Mouse (Mus musculus) T-helper 2 cell (primary cell): ENCODE data around the gene Fbxl18.

Experiments
- in situ Hi-C: fragments of 300-600 bp; cut with MboI, MseI; formaldehyde crosslinking; loops from one replicate; pipeline ENCODE4 v1.15.1; 2025; ENCODE audit warnings: high pct_unique_total_duplicates

Gene Fbxl18

GRCm38 (mm10) chr5:142900651-142901050 lies 5.4 kb upstream of the Fbxl18 start:
- in situ Hi-C loops = no loop called here

GRCm38 (mm10) chr5:142899932-142900533 lies 4.8 kb upstream of the Fbxl18 start:
- in situ Hi-C loops = no loop called here

GRCm38 (mm10) chr5:142899057-142899601 lies 3.9 kb upstream of the Fbxl18 start:
- in situ Hi-C loops = no loop called here

GRCm38 (mm10) chr5:142898316-142898715 lies 3.1 kb upstream of the Fbxl18 start:
- in situ Hi-C loops = no loop called here

GRCm38 (mm10) chr5:142897568-142898248 lies 2.5 kb upstream of the Fbxl18 start:
- in situ Hi-C loops = no loop called here

GRCm38 (mm10) chr5:142896713-142897112 lies 1.5 kb upstream of the Fbxl18 start:
- in situ Hi-C loops = no loop called here

- in situ Hi-C loops = no loop called here
Measured at GRCm38 (mm10) chr5:142896192-142896591, 971 bp upstream of the Fbxl18 start.

- in situ Hi-C loops = no loop called here
Measured at GRCm38 (mm10) chr5:142891396-142891795, 3.8 kb downstream of the Fbxl18 start.

GRCm38 (mm10) chr5:142887533-142887932 lies 7.7 kb downstream of the Fbxl18 start:
- in situ Hi-C loops = loop anchor here (10.0 kb wide), 1 partner anchor 47 kb away; no protein-coding TSS in a partner anchor

- in situ Hi-C loops = loop anchor here (10.0 kb wide), 1 partner anchor 48 kb away; no protein-coding TSS in a partner anchor
Measured at GRCm38 (mm10) chr5:142886761-142887160, 8.5 kb downstream of the Fbxl18 start.

- in situ Hi-C loops = loop anchor here (10.0 kb wide), 1 partner anchor 49 kb away; no protein-coding TSS in a partner anchor
Measured at GRCm38 (mm10) chr5:142886181-142886580, 9.0 kb downstream of the Fbxl18 start.

GRCm38 (mm10) chr5:142882471-142882870 lies 12.8 kb downstream of the Fbxl18 start:
- in situ Hi-C loops = loop anchor here (5.0 to 10.0 kb wide), 2 partner anchors 52 to 100 kb away; no protein-coding TSS in a partner anchor

- in situ Hi-C loops = loop anchor here (5.0 to 10.0 kb wide), 2 partner anchors 53 to 100 kb away; no protein-coding TSS in a partner anchor
Measured at GRCm38 (mm10) chr5:142881936-142882335, 13.3 kb downstream of the Fbxl18 start.

GRCm38 (mm10) chr5:142880806-142881516 lies 14.3 kb downstream of the Fbxl18 start:
- in situ Hi-C loops = loop anchor here (5.0 to 10.0 kb wide), 2 partner anchors 54 to 99 kb away; no protein-coding TSS in a partner anchor

GRCm38 (mm10) chr5:142880246-142880645 lies 15.0 kb downstream of the Fbxl18 start:
- in situ Hi-C loops = loop anchor here (5.0 to 10.0 kb wide), 2 partner anchors 55 to 98 kb away; no protein-coding TSS in a partner anchor

- in situ Hi-C loops = loop anchor here (5.0 to 10.0 kb wide), 2 partner anchors 55 to 97 kb away; no protein-coding TSS in a partner anchor
Measured at GRCm38 (mm10) chr5:142879318-142880175, 15.7 kb downstream of the Fbxl18 start.

GRCm38 (mm10) chr5:142878570-142878969 lies 16.7 kb downstream of the Fbxl18 start:
- in situ Hi-C loops = no loop called here

- in situ Hi-C loops = no loop called here
Measured at GRCm38 (mm10) chr5:142877337-142878280, 17.6 kb downstream of the Fbxl18 start.

- in situ Hi-C loops = no loop called here
Measured at GRCm38 (mm10) chr5:142876896-142877295, 18.3 kb downstream of the Fbxl18 start.

- in situ Hi-C loops = no loop called here
Measured at GRCm38 (mm10) chr5:142875513-142875905, 19.7 kb downstream of the Fbxl18 start.
